Mouse (Mus musculus): Measurements from ENCODE around the gene Nfkbib. TPM values are rescaled to one million over a fixed set of nuclear protein-coding genes. Genes with fewer than 3 reads are reported as not detected.

Gene Nfkbib
- polyA plus RNA-seq, 1 experiment from 2014 or later = 62.4 TPM

DNA sequence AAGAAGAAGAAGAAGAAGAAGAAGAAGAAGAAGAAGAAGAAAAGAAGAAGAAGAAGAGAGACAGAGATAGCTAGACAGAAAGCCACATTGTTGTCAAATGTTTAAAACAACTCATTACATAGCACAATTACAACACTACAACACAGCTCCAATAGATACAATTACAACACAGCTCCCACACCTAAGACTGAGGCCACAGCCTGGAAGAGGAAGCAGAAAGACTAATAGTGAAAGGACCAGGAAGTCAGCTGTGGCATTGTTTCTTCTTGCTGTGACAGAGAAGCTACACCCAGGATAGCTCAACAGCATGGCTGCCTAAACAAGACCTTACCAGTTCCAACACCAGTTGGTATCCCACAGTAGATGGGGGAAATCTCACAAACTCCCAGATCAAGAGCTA lies 57.9 kb downstream of the Nfkbib start:
- Histone ChIP-seq H3K27ac (ENCODE audit: low read depth, low read length) (no peak overlapping the region), H3K36me3 (ENCODE audit: control insufficient read depth, insufficient read depth, low read length) (no peaks in the 10 kb centered on the region), H3K9ac (ENCODE audit: low read length) (no peak overlapping the region), H3K9me3 (replicated peaks; ENCODE audit: control insufficient read depth, low read length) (no peaks in the 10 kb centered on the region), H3K4me1 (ENCODE audit: control insufficient read depth, insufficient read depth, low read length) (no peaks in the 10 kb centered on the region), H3K4me2 (ENCODE audit: low read length) (no peak overlapping the region), H3K27me3 (replicated peaks; ENCODE audit: control insufficient read depth, insufficient read depth, low read length) (no peaks in the 10 kb centered on the region), H3K4me3 (ENCODE audit: low read depth, low read length) (no peak overlapping the region)
- ATAC-seq = no peak
- no peak for DNase-seq (ENCODE audit: low spot score)

Other genes with a start within 250 kb of the Nfkbib start
- gene Ifnl3, start 244.7 kb downstream of the Nfkbib start, polyA plus RNA-seq (2014; fragmentation: Nextera tagmentation; extraction: Ambion mirVana) = not detected in 2 replicates
- not detected in 2 replicates for gene Sycn, start 226.6 kb downstream of the Nfkbib start, polyA plus RNA-seq (2014; fragmentation: Nextera tagmentation; extraction: Ambion mirVana)
- gene Nccrp1, start 220.3 kb downstream of the Nfkbib start, polyA plus RNA-seq (2014; fragmentation: Nextera tagmentation; extraction: Ambion mirVana) = not detected in 2 replicates
- 20.1 and 24.1 TPM in 2 replicates for gene Samd4b, start 169.4 kb downstream of the Nfkbib start, polyA plus RNA-seq (2014; fragmentation: Nextera tagmentation; extraction: Ambion mirVana)
- gene Pak4, start 169.3 kb downstream of the Nfkbib start, polyA plus RNA-seq (2014; fragmentation: Nextera tagmentation; extraction: Ambion mirVana) = 12.6 and 16.0 TPM in 2 replicates
- not detected in 2 replicates for gene Acp7, start 136.2 kb downstream of the Nfkbib start, polyA plus RNA-seq (2014; fragmentation: Nextera tagmentation; extraction: Ambion mirVana)
- 4.3 and 5.9 TPM in 2 replicates for gene Fbxo27, start 74.7 kb downstream of the Nfkbib start, polyA plus RNA-seq (2014; fragmentation: Nextera tagmentation; extraction: Ambion mirVana)
- 3.0 and 3.4 TPM in 2 replicates for gene Fbxo17, start 50.7 kb downstream of the Nfkbib start, polyA plus RNA-seq (2014; fragmentation: Nextera tagmentation; extraction: Ambion mirVana)
- gene Mrps12, start 25.7 kb downstream of the Nfkbib start, polyA plus RNA-seq (2014; fragmentation: Nextera tagmentation; extraction: Ambion mirVana) = 133 and 141 TPM in 2 replicates
- gene Sars2, start 25.5 kb downstream of the Nfkbib start, polyA plus RNA-seq (2014; fragmentation: Nextera tagmentation; extraction: Ambion mirVana) = 17.6 and 17.7 TPM in 2 replicates
- gene Ccer2, start 11.3 kb downstream of the Nfkbib start, polyA plus RNA-seq (2014; fragmentation: Nextera tagmentation; extraction: Ambion mirVana) = not detected in 2 replicates
- gene Sirt2, start 777 bp downstream of the Nfkbib start, polyA plus RNA-seq (2014; fragmentation: Nextera tagmentation; extraction: Ambion mirVana) = 110 and 115 TPM in 2 replicates
- gene Rinl, start 21.5 kb upstream of the Nfkbib start, polyA plus RNA-seq (2014; fragmentation: Nextera tagmentation; extraction: Ambion mirVana) = 1.3 and 1.5 TPM in 2 replicates
- 190 and 198 TPM in 2 replicates for gene Hnrnpl, start 41.0 kb upstream of the Nfkbib start, polyA plus RNA-seq (2014; fragmentation: Nextera tagmentation; extraction: Ambion mirVana)
- 103 and 107 TPM in 2 replicates for gene Ech1, start 57.7 kb upstream of the Nfkbib start, polyA plus RNA-seq (2014; fragmentation: Nextera tagmentation; extraction: Ambion mirVana)
- 1.7 and 2.0 TPM in 2 replicates for gene Lgals4, start 66.3 kb upstream of the Nfkbib start, polyA plus RNA-seq (2014; fragmentation: Nextera tagmentation; extraction: Ambion mirVana)
- 2.4 and 4.2 TPM in 2 replicates for gene Lgals7, start 96.3 kb upstream of the Nfkbib start, polyA plus RNA-seq (2014; fragmentation: Nextera tagmentation; extraction: Ambion mirVana)
- 0.11 and 0.38 TPM in 2 replicates for gene Capn12, start 113.9 kb upstream of the Nfkbib start, polyA plus RNA-seq (2014; fragmentation: Nextera tagmentation; extraction: Ambion mirVana)
- gene Actn4, start 194.8 kb upstream of the Nfkbib start, polyA plus RNA-seq (2014; fragmentation: Nextera tagmentation; extraction: Ambion mirVana) = 101 and 128 TPM in 2 replicates
- 345 and 412 TPM in 2 replicates for gene Eif3k, start 214.4 kb upstream of the Nfkbib start, polyA plus RNA-seq (2014; fragmentation: Nextera tagmentation; extraction: Ambion mirVana)
- 6.1 and 6.9 TPM in 2 replicates for gene Map4k1, start 214.5 kb upstream of the Nfkbib start, polyA plus RNA-seq (2014; fragmentation: Nextera tagmentation; extraction: Ambion mirVana)

All from forebrain, embryonic 14.5 days (tissue).